Mouse (Mus musculus) lung, postnatal 10 days (tissue): ENCODE data around the gene Thsd7b.

ENCODE experiments used
- DNase-seq: peaks from one replicate; pipeline ENCODE4 v3.0.0; 2021

Thsd7b gene

GRCm38 (mm10) chr1:129272982-129273937 lies at the start of gene Thsd7b:
Thsd7b (plus strand) TSS chr1:129273302.
- DNase-seq, result no peak

- DNase-seq, result peak; percentile 32
Observed at GRCm38 (mm10) chr1:129244292-129244691, 28.8 kb upstream of the Thsd7b start.

GRCm38 (mm10) chr1:129250704-129251443 lies 22.2 kb upstream of the Thsd7b start:
- peak; percentile 65 for DNase-seq

- no peak for DNase-seq
Observed at GRCm38 (mm10) chr1:129266684-129267083, 6.4 kb upstream of the Thsd7b start.

GRCm38 (mm10) chr1:129304173-129304572 lies 31.1 kb downstream of the Thsd7b start:
- DNase-seq, result no peak

GRCm38 (mm10) chr1:129324388-129324787 lies 51.3 kb downstream of the Thsd7b start:
- no peak for DNase-seq

- DNase-seq, result no peak
Observed at GRCm38 (mm10) chr1:129324798-129325197, 51.7 kb downstream of the Thsd7b start.

GRCm38 (mm10) chr1:129356631-129357030 lies 83.5 kb downstream of the Thsd7b start:
- DNase-seq, result no peak

GRCm38 (mm10) chr1:129357378-129357777 lies 84.3 kb downstream of the Thsd7b start:
- DNase-seq, result no peak

GRCm38 (mm10) chr1:129363368-129363767 lies 90.3 kb downstream of the Thsd7b start:
- DNase-seq, result no peak

GRCm38 (mm10) chr1:129364828-129365227 lies 91.7 kb downstream of the Thsd7b start:
- DNase-seq, result no peak

GRCm38 (mm10) chr1:129365590-129365989 lies 92.5 kb downstream of the Thsd7b start:
- DNase-seq, result no peak

GRCm38 (mm10) chr1:129386479-129386878 lies 113.4 kb downstream of the Thsd7b start:
- no peak for DNase-seq

GRCm38 (mm10) chr1:129411584-129411983 lies 138.5 kb downstream of the Thsd7b start:
- no peak for DNase-seq

- DNase-seq, result no peak
Observed at GRCm38 (mm10) chr1:129421581-129421980, 148.5 kb downstream of the Thsd7b start.

GRCm38 (mm10) chr1:129464414-129464813 lies 191.3 kb downstream of the Thsd7b start:
- no peak for DNase-seq

- no peak for DNase-seq
Observed at GRCm38 (mm10) chr1:129473504-129473903, 200.4 kb downstream of the Thsd7b start.

GRCm38 (mm10) chr1:129484266-129485031 lies 211.3 kb downstream of the Thsd7b start:
- DNase-seq, result no peak

GRCm38 (mm10) chr1:129491136-129491535 lies 218.0 kb downstream of the Thsd7b start:
- no peak for DNase-seq

- DNase-seq, result no peak
Observed at GRCm38 (mm10) chr1:129493929-129494328, 220.8 kb downstream of the Thsd7b start.

- no peak for DNase-seq
Observed at GRCm38 (mm10) chr1:129501707-129502106, 228.6 kb downstream of the Thsd7b start.

GRCm38 (mm10) chr1:129516379-129516778 lies 243.3 kb downstream of the Thsd7b start:
- no peak for DNase-seq

GRCm38 (mm10) chr1:129519751-129520150 lies 246.6 kb downstream of the Thsd7b start:
- no peak for DNase-seq
